Mouse (Mus musculus) G1E (cell line): ENCODE results near the gene Pnck. TPM values are rescaled to one million over a fixed set of nuclear protein-coding genes. Genes with fewer than 3 reads are reported as not detected.

Experiments used
- ATAC-seq: 2 replicates; pipeline ENCODE4 v1.8.0; 2016; ENCODE audit warnings: mild to moderate bottlenecking; ENCODE audit not compliant: insufficient number of reproducible peaks, poor library complexity, low FRiP score, severe bottlenecking; ENCODE audit errors: extremely low read depth
- DNase-seq: peaks from one replicate; pipeline ENCODE4 v3.0.0; 2012; ENCODE audit warnings: low spot score
- H3K27me3 ChIP-seq: 2 replicates; pipeline ENCODE4 v1.6.1; 2012; ENCODE audit warnings: mild to moderate bottlenecking, low read length, inconsistent platforms; ENCODE audit not compliant: insufficient read depth
- H3K36me3 ChIP-seq: replicated peaks from 2 replicates; pipeline ENCODE3; 2012; ENCODE audit warnings: mild to moderate bottlenecking, inconsistent platforms
- H3K4me1 ChIP-seq: 2 replicates; pipeline ENCODE4 v1.6.1; 2012; ENCODE audit warnings: low read depth, low read length, inconsistent platforms, mixed read lengths; ENCODE audit not compliant: insufficient read depth
- H3K4me3 ChIP-seq: 2 replicates; pipeline ENCODE4 v1.5.1; 2012; ENCODE audit warnings: low read depth, mild to moderate bottlenecking, inconsistent platforms, low read length, moderate library complexity, mixed read lengths
- H3K9me3 ChIP-seq: replicated peaks from 2 replicates; pipeline ENCODE4 v1.6.1; 2012; ENCODE audit warnings: inconsistent platforms
- CTCF ChIP-seq: IDR thresholded peaks from 2 replicates; pipeline ENCODE4 v1.5.1; 2012; ENCODE audit warnings: low read depth, low read length, inconsistent platforms, mixed read lengths
- GATA1 ChIP-seq: IDR thresholded peaks from 2 replicates; pipeline ENCODE4 v1.6.1; 2012; ENCODE audit warnings: borderline replicate concordance, low read length, inconsistent platforms, mixed read lengths
- GATA2 ChIP-seq: IDR thresholded peaks from 2 replicates; pipeline ENCODE4 v1.6.1; 2012; ENCODE audit warnings: low read depth, low read length, inconsistent platforms, borderline replicate concordance
- POLR2AphosphoS5 ChIP-seq: IDR thresholded peaks from 2 replicates; pipeline ENCODE4 v1.6.1; 2012; ENCODE audit warnings: low read depth, low read length, inconsistent platforms; ENCODE audit not compliant: insufficient replicate concordance
- TAL1 ChIP-seq: conservative IDR thresholded peaks from 2 replicates; pipeline ENCODE4 v1.6.1; 2012; ENCODE audit warnings: low read depth, low read length, inconsistent platforms, mixed read lengths
- polyA plus RNA-seq: library from polyadenylated mRNA; stranded (reverse); fragments of >175 nt; gene quantifications from 2 replicates; pipeline ENCODE4 v1.2.3, GENCODE M21; 2012
- total RNA-seq, 2 experiments: library from RNA; stranded (forward) in 1 of 2; stranded (reverse) in 1 of 2; fragments of 200-1000 nt in 1 of 2; fragments of >200 nt in 1 of 2; fragmentation: Nextera tagmentation in 1 of 2; gene quantifications; 2 replicates each; pipeline ENCODE4 v1.2.3; 2014 to 2017

Gene Pnck
- total and polyA plus RNA-seq, 3 experiments = not detected

DNA sequence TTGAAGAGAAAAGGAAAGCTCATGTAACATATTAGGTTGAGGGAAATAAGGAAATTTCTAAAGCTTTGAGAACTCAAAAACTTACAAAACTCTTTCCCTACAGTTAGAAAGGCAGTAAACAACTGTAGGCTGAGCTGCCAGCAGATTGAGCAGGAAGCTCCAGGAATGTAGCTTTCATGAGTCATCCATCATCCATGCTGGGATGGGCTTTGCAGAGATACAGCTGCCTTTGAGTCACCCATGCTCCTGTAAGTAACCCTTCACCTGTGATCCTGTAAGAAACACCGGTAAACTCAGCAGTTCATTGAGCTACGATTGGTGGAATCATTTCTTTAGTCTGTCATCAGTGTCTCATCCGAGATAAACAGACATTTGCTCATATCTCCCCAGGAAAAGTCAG lies 9.0 kb downstream of the Pnck start:
- no peaks in the 10 kb centered on the region for H3K36me3 ChIP-seq
- DNase-seq = no peak
- TF ChIP-seq GATA2 = no peak
- TF ChIP-seq POLR2AphosphoS5 = no peak
- no peak for TF ChIP-seq GATA1
- TF ChIP-seq TAL1 = no peak
- no peak for TF ChIP-seq CTCF
- no peak for ATAC-seq
- H3K9me3 ChIP-seq = no peaks in the 10 kb centered on the region
- no peaks in the 10 kb centered on the region for H3K4me1 ChIP-seq
- H3K27me3 ChIP-seq = no peaks in the 10 kb centered on the region; the same call in 1 of the 2 replicates
- no peak overlapping the region for H3K4me3 ChIP-seq

DNA sequence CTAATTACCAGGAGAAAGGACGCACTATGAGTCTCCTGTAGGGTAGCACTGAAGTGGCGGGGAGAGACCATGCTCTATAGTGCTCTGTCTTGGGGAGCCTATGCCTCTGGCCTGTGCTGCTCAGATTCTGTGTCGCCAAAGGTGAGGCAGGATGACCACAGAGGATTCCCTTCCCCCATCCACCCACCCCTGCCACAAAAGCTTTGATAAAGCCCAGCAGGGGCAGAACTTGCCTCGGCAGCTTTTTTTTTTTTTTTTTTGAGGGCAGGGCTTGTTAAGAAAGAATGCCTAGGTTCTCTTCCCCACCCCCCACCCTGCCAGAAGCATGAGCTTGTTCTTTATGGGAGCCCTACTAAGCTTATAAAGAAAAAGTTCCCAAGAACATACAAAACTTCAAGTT lies 14.8 kb downstream of the Pnck start:
- DNase-seq (no peak), ATAC-seq (no peak)
- TF ChIP-seq POLR2AphosphoS5 (no peak), GATA1 (no peak), CTCF (no peak), TAL1 (no peak), GATA2 (no peak)
- Histone ChIP-seq H3K4me3 (no peak overlapping the region), H3K36me3 (no peaks in the 10 kb centered on the region), H3K4me1 (no peaks in the 10 kb centered on the region), H3K9me3 (no peaks in the 10 kb centered on the region), H3K27me3 (0 out of 2 replicates have a peak, but pooled peaks cover 4% of the 10 kb centered on the region)

- ATAC-seq = no peak
- H3K27me3 ChIP-seq = peaks cover 18% of the 10 kb centered on the region; the same call in 1 of the 2 replicates
- no peaks in the 10 kb centered on the region for H3K36me3 ChIP-seq
- DNase-seq = no peak
- H3K9me3 ChIP-seq = no peaks in the 10 kb centered on the region
- no peak for TF ChIP-seq CTCF
- no peak for TF ChIP-seq GATA1
- no peak for TF ChIP-seq GATA2
- TF ChIP-seq TAL1 = no peak
- TF ChIP-seq POLR2AphosphoS5 = no peak
- H3K4me1 ChIP-seq = no peaks in the 10 kb centered on the region
- no peak overlapping the region for H3K4me3 ChIP-seq
Measured at GRCm38 (mm10) chrX:73639901-73640469, 19.9 kb downstream of the Pnck start.

- TF ChIP-seq GATA1 (no peak), POLR2AphosphoS5 (no peak), CTCF (no peak), GATA2 (no peak), TAL1 (no peak)
- no peak for ATAC-seq
- Histone ChIP-seq H3K36me3 (no peaks in the 10 kb centered on the region), H3K9me3 (no peaks in the 10 kb centered on the region), H3K4me1 (no peaks in the 10 kb centered on the region), H3K27me3 (peaks cover 18% of the 10 kb centered on the region; the same call in 1 of the 2 replicates), H3K4me3 (no peak within 1 kb of the TSS; the same call in 1 of the 2 replicates)
- DNase-seq = peak; percentile 3
Measured at GRCm38 (mm10) chrX:73639255-73639675, 20.7 kb downstream of the Pnck start, which contains the start of gene Dusp9. Dusp9 (plus strand) TSS chrX:73639419.

- no peak for ATAC-seq
- DNase-seq = no peak
- Histone ChIP-seq H3K9me3 (no peaks in the 10 kb centered on the region), H3K4me1 (no peaks in the 10 kb centered on the region), H3K27me3 (peaks cover 20% of the 10 kb centered on the region; the same call in 1 of the 2 replicates), H3K36me3 (no peaks in the 10 kb centered on the region), H3K4me3 (no peak overlapping the region)
- no peak for TF ChIP-seq TAL1
- no peak for TF ChIP-seq CTCF
- no peak for TF ChIP-seq POLR2AphosphoS5
- TF ChIP-seq GATA1 = no peak
- no peak for TF ChIP-seq GATA2
Measured at GRCm38 (mm10) chrX:73637415-73637814, 22.5 kb downstream of the Pnck start.

DNA sequence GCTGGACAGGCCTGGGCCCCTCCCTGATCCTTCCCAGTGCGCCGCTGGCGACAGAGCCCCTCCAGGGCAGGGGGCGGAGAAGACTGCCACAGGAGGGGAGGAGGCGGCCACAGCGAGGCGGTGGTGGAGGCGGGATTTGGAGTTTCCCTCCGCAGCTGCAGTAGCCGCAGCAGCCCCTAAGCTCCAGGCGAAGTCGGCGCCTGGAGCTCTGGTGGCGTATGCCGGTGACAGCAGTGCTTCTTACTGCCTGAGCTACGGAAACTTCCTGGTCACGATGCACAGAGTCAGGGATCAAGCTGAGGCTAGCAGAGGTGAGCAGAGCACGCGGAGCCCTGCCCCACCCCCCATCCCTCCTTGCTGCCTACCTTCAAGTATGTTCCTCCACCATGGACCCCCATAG lies 24.5 kb downstream of the Pnck start:
- no peak for ATAC-seq
- Histone ChIP-seq H3K4me1 (no peaks in the 10 kb centered on the region), H3K27me3 (peaks cover 26% of the 10 kb centered on the region; the same call in 1 of the 2 replicates), H3K9me3 (no peaks in the 10 kb centered on the region), H3K4me3 (no peak overlapping the region), H3K36me3 (no peaks in the 10 kb centered on the region)
- TF ChIP-seq POLR2AphosphoS5 = no peak
- no peak for TF ChIP-seq GATA2
- no peak for TF ChIP-seq TAL1
- TF ChIP-seq GATA1 = no peak
- no peak for TF ChIP-seq CTCF
- no peak for DNase-seq
